Mouse (Mus musculus) forelimb bud, embryonic 11.5 days (tissue): ENCODE measurements around the gene Kcne1l.
A peak's percentile ranks its signal among the peaks of the same experiment; 100 is the strongest.

ENCODE experiments used
- DNase-seq: peaks from one replicate; pipeline ENCODE4 v3.0.0-alpha.2; 2012; ENCODE audit warnings: low read depth, low spot score

Gene Kcne1l

GRCm38 (mm10) chrX:142305869-142306581 lies at the start of gene Kcne1l:
Kcne1l (minus strand) TSS chrX:142306294.
- no peak for DNase-seq

- no peak for DNase-seq
These were observed 30.1 kb upstream of the Kcne1l start for GRCm38 (mm10) chrX:142336207-142336606.

GRCm38 (mm10) chrX:142335502-142335901 lies 29.4 kb upstream of the Kcne1l start:
- no peak for DNase-seq

GRCm38 (mm10) chrX:142325760-142326159 lies 19.7 kb upstream of the Kcne1l start:
- no peak for DNase-seq

GRCm38 (mm10) chrX:142316106-142316505 lies 10.0 kb upstream of the Kcne1l start:
- DNase-seq, result no peak

GRCm38 (mm10) chrX:142315270-142315669 lies 9.2 kb upstream of the Kcne1l start:
- DNase-seq, result no peak

GRCm38 (mm10) chrX:142314307-142315024 lies 8.4 kb upstream of the Kcne1l start:
- DNase-seq, result peak; percentile 67

GRCm38 (mm10) chrX:142310431-142310830 lies 4.3 kb upstream of the Kcne1l start:
- no peak for DNase-seq

- DNase-seq, result no peak
These were observed 855 bp downstream of the Kcne1l start for GRCm38 (mm10) chrX:142305010-142305868.

- DNase-seq, result no peak
These were observed 1.5 kb downstream of the Kcne1l start for GRCm38 (mm10) chrX:142304592-142304991.

GRCm38 (mm10) chrX:142303456-142303855 lies 2.6 kb downstream of the Kcne1l start:
- no peak for DNase-seq

GRCm38 (mm10) chrX:142285905-142286304 lies 20.2 kb downstream of the Kcne1l start:
- DNase-seq, result no peak

- no peak for DNase-seq
These were observed 29.5 kb downstream of the Kcne1l start for GRCm38 (mm10) chrX:142276573-142276972.

- no peak for DNase-seq
These were observed 30.1 kb downstream of the Kcne1l start for GRCm38 (mm10) chrX:142276031-142276430.
